Mouse (Mus musculus) hindbrain, embryonic 10.5 days (tissue): ENCODE results near the gene Immp2l. TPM values are rescaled to one million over a fixed set of nuclear protein-coding genes. Genes with fewer than 3 reads are reported as not detected.

ENCODE experiments used
- DNase-seq: peaks from one replicate; pipeline ENCODE4 v3.0.0-alpha.2; 2017; ENCODE audit warnings: low spot score
- H3K27ac ChIP-seq: fragments of 300-500 bp; sonication (generic); 2 replicates; pipeline ENCODE4 v1.5.1; 2016; ENCODE audit warnings: mild to moderate bottlenecking, moderate library complexity
- H3K27me3 ChIP-seq: fragments of 300-500 bp; sonication (generic); 2 replicates; pipeline ENCODE4 v1.6.1; 2016; ENCODE audit warnings: mild to moderate bottlenecking; ENCODE audit not compliant: poor library complexity, insufficient read depth, severe bottlenecking
- H3K36me3 ChIP-seq: fragments of 300-500 bp; sonication (generic); 2 replicates; pipeline ENCODE4 v1.6.1; 2016; ENCODE audit warnings: mild to moderate bottlenecking, moderate library complexity
- H3K4me1 ChIP-seq: fragments of 300-500 bp; sonication (generic); replicated peaks from 2 replicates; pipeline ENCODE4 v1.6.1; 2016; ENCODE audit warnings: mild to moderate bottlenecking
- H3K4me3 ChIP-seq: fragments of 300-500 bp; sonication (generic); 2 replicates; pipeline ENCODE4 v1.5.1; 2016; ENCODE audit warnings: mild to moderate bottlenecking, moderate library complexity
- H3K9me3 ChIP-seq: fragments of 300-500 bp; sonication (generic); 2 replicates; pipeline ENCODE4 v1.6.1; 2016; ENCODE audit warnings: mild to moderate bottlenecking, moderate library complexity
- WGBS: fragments of 180-500 bp; shearing (Covaris S2); methylation state at CpG from one replicate; pipeline ENCODE4 v1.1.7; 2016; 5-methylcytosine and 5-hydroxymethylcytosine counted together
- polyA plus RNA-seq: library from polyadenylated mRNA; unstranded; fragments of >200 nt; fragmentation: Nextera tagmentation; extraction: Ambion mirVana; gene quantifications from 2 replicates; pipeline ENCODE4 v1.2.1, GENCODE M21; 2016

Immp2l gene
- polyA plus RNA-seq, 1 experiment from 2014 or later = 6.9 TPM

GRCm38 (mm10) chr12:41941853-41942252 lies 918.0 kb downstream of the Immp2l start:
- Histone ChIP-seq H3K4me1 (no peaks in the 10 kb centered on the region), H3K4me3 (no peak overlapping the region), H3K36me3 (no peaks in the 10 kb centered on the region), H3K9me3 (no peaks in the 10 kb centered on the region), H3K27ac (no peak overlapping the region), H3K27me3 (no peaks in the 10 kb centered on the region)
- 89% methylated on average over 5 of the region's 5 CpGs for WGBS
- DNase-seq = no peak

GRCm38 (mm10) chr12:41944079-41944672 lies 920.3 kb downstream of the Immp2l start:
- Histone ChIP-seq H3K27ac (no peak overlapping the region), H3K4me3 (no peak overlapping the region), H3K36me3 (no peaks in the 10 kb centered on the region), H3K27me3 (no peaks in the 10 kb centered on the region), H3K9me3 (no peaks in the 10 kb centered on the region), H3K4me1 (no peaks in the 10 kb centered on the region)
- no peak for DNase-seq
- 83% methylated on average over 4 of the region's 4 CpGs for WGBS

- Histone ChIP-seq H3K27ac (no peak overlapping the region), H3K4me1 (no peaks in the 10 kb centered on the region), H3K27me3 (no peaks in the 10 kb centered on the region), H3K36me3 (no peaks in the 10 kb centered on the region), H3K4me3 (no peak overlapping the region), H3K9me3 (no peaks in the 10 kb centered on the region)
- DNase-seq = no peak
These were observed 922.6 kb downstream of the Immp2l start for GRCm38 (mm10) chr12:41946536-41946935.

GRCm38 (mm10) chr12:41949409-41949808 lies 925.5 kb downstream of the Immp2l start:
- Histone ChIP-seq H3K4me3 (no peak overlapping the region), H3K27ac (no peak overlapping the region), H3K27me3 (no peaks in the 10 kb centered on the region), H3K4me1 (no peaks in the 10 kb centered on the region), H3K9me3 (no peaks in the 10 kb centered on the region), H3K36me3 (no peaks in the 10 kb centered on the region)
- 91% methylated on average over 1 of the region's 1 CpGs for WGBS
- DNase-seq = no peak

GRCm38 (mm10) chr12:41949841-41950241 lies 926.0 kb downstream of the Immp2l start:
- Histone ChIP-seq H3K4me3 (no peak overlapping the region), H3K4me1 (no peaks in the 10 kb centered on the region), H3K27me3 (no peaks in the 10 kb centered on the region), H3K9me3 (no peaks in the 10 kb centered on the region), H3K36me3 (no peaks in the 10 kb centered on the region), H3K27ac (no peak overlapping the region)
- 93% methylated on average over 6 of the region's 6 CpGs for whole genome bisulfite sequencing
- no peak for DNase-seq

- no peaks in the 10 kb centered on the region for H3K4me1 ChIP-seq
- no peaks in the 10 kb centered on the region for H3K27me3 ChIP-seq
- no peaks in the 10 kb centered on the region for H3K9me3 ChIP-seq
- DNase-seq = no peak
- H3K4me3 ChIP-seq = no peak overlapping the region
- no peaks in the 10 kb centered on the region for H3K36me3 ChIP-seq
- no peak overlapping the region for H3K27ac ChIP-seq
- WGBS = 89% methylated on average over 2 of the region's 2 CpGs
These were observed 926.8 kb downstream of the Immp2l start for GRCm38 (mm10) chr12:41950726-41951125.

GRCm38 (mm10) chr12:41961038-41961437 lies 937.1 kb downstream of the Immp2l start:
- no peaks in the 10 kb centered on the region for H3K4me1 ChIP-seq
- H3K36me3 ChIP-seq = no peaks in the 10 kb centered on the region
- WGBS = 69% methylated on average over 4 of the region's 4 CpGs
- H3K27ac ChIP-seq = no peak overlapping the region
- no peaks in the 10 kb centered on the region for H3K9me3 ChIP-seq
- DNase-seq = no peak
- H3K27me3 ChIP-seq = no peaks in the 10 kb centered on the region
- H3K4me3 ChIP-seq = no peak overlapping the region

- Histone ChIP-seq H3K4me3 (no peak overlapping the region), H3K4me1 (no peaks in the 10 kb centered on the region), H3K36me3 (no peaks in the 10 kb centered on the region), H3K9me3 (no peaks in the 10 kb centered on the region), H3K27ac (no peak overlapping the region), H3K27me3 (no peaks in the 10 kb centered on the region)
- 86% methylated on average over 1 of the region's 1 CpGs for WGBS
- no peak for DNase-seq
These were observed 967.5 kb downstream of the Immp2l start for GRCm38 (mm10) chr12:41991408-41991807.
